Mouse (Mus musculus): ENCODE measurements around the gene Fry. TPM values are rescaled to one million over a fixed set of nuclear protein-coding genes. Genes with fewer than 3 reads are reported as not detected.

The Fry gene
- polyA plus RNA-seq, 1 experiment from 2014 or later = 32.5 TPM

DNA sequence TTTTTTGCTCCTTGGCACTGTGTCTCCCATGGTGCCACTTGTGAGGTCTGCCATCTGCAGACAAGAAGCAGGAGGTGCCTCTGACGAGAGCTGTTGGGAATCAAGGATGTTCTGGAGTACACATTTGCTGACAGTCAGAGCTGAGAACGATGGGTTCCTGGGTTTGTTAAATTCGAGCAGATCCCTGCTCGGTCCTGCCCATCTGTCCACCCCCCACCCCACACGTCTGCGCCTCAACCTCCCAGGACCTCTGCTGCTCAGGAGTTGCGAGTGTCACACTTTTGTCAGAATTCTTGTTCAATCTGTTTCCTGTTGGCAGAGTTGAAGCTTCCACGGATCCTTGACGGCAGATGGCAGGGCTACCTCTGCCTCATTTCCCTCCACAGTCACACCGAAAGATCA is 34.4 kb downstream of the Fry start:
- Histone ChIP-seq H3K9me3 (replicated peaks; ENCODE audit: control insufficient read depth, low read length) (no peaks in the 10 kb centered on the region), H3K4me2 (no peak overlapping the region), H3K36me3 (ENCODE audit: control insufficient read depth, insufficient read depth, low read length) (no peaks in the 10 kb centered on the region), H3K9ac (ENCODE audit: low read depth, low read length) (no peak overlapping the region), H3K4me1 (ENCODE audit: control insufficient read depth, insufficient read depth, low read length) (peaks cover 13% of the 10 kb centered on the region), H3K27me3 (ENCODE audit: control insufficient read depth, insufficient read depth, low read length) (no peaks in the 10 kb centered on the region), H3K4me3 (ENCODE audit: low read depth, low read length) (no peak overlapping the region), H3K27ac (ENCODE audit: low read depth, low read length) (no peak overlapping the region)
- 62% methylated on average over 10 of the region's 10 CpGs for WGBS (ENCODE audit: insufficient replicate concordance)
- no peak for ATAC-seq (replicated peaks; ENCODE audit: insufficient number of reproducible peaks, low FRiP score, low TSS enrichment)

DNA sequence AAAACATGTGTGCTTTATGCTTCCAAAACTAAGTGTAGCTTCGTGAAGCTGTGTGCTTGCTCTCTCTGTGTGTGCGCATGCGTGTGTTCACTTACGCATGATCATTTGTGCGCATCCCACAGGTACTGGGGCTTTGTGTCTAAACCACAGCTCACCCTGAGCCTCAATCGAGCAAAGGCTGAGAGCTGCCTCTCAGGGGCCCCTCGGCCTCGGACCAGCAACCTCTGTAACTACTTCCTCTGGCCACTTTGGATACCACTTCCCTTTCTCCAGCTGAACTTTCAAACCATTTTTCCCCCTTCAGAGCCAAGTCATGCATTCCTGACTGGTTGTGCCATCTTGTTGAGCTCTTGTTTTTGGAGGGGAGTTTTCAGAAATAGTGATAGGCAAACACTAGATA is 36.9 kb downstream of the Fry start:
- Histone ChIP-seq H3K9me3 (replicated peaks; ENCODE audit: control insufficient read depth, low read length) (no peaks in the 10 kb centered on the region), H3K9ac (ENCODE audit: low read depth, low read length) (no peak overlapping the region), H3K27ac (ENCODE audit: low read depth, low read length) (no peak overlapping the region), H3K36me3 (ENCODE audit: control insufficient read depth, insufficient read depth, low read length) (no peaks in the 10 kb centered on the region), H3K4me1 (ENCODE audit: control insufficient read depth, insufficient read depth, low read length) (peaks cover 7% of the 10 kb centered on the region), H3K4me3 (ENCODE audit: low read depth, low read length) (no peak overlapping the region), H3K4me2 (no peak overlapping the region), H3K27me3 (ENCODE audit: control insufficient read depth, insufficient read depth, low read length) (no peaks in the 10 kb centered on the region)
- no peak for ATAC-seq (replicated peaks; ENCODE audit: insufficient number of reproducible peaks, low FRiP score, low TSS enrichment)
- 79% methylated on average over 8 of the region's 8 CpGs for WGBS (ENCODE audit: insufficient replicate concordance)

DNA sequence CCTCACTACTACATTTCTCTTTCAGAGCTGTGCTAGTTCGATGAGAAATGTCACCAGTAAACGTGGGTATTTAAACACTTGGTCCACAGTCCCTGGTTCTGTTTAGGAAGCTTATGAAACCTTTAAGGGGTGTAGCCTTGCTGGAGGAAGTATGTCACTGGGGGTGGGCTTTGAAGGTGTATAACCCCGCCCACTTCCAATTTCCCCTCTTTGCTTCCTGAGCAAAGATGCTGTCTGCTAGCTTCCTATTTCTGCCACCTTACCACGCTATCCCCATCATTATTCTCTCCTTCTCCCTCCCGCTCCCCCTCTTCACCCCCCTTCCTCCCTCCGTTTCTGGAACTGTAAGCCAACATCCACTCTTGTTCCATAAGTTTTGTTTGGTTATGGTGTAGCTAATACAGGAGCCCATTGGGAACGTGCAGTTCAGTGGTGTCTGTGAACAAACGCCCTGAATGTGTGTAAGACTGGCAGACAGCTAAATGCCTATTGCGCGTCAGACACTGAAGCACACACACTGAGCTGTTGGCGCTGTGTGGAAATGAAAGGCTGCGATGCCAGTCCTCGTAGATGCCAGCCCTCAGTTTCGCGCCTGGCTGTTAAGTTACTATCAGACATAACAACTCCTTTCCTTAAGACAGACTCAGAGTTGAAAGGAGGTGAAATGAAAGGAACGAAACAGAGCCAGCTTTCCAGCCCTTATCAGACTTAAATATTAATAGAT is 37.8 kb downstream of the Fry start:
- H3K4me2 ChIP-seq = no peak overlapping the region
- H3K4me3 ChIP-seq (ENCODE audit: low read depth, low read length) = no peak overlapping the region
- WGBS (ENCODE audit: insufficient replicate concordance) = 80% methylated on average over 16 of the region's 16 CpGs
- H3K9me3 ChIP-seq (replicated peaks; ENCODE audit: control insufficient read depth, low read length) = no peaks in the 10 kb centered on the region
- H3K4me1 ChIP-seq (ENCODE audit: control insufficient read depth, insufficient read depth, low read length) = peaks cover 7% of the 10 kb centered on the region
- ATAC-seq (replicated peaks; ENCODE audit: insufficient number of reproducible peaks, low FRiP score, low TSS enrichment) = no peak
- H3K9ac ChIP-seq (ENCODE audit: low read depth, low read length) = no peak overlapping the region
- no peaks in the 10 kb centered on the region for H3K27me3 ChIP-seq (ENCODE audit: control insufficient read depth, insufficient read depth, low read length)
- no peaks in the 10 kb centered on the region for H3K36me3 ChIP-seq (ENCODE audit: control insufficient read depth, insufficient read depth, low read length)
- no peak overlapping the region for H3K27ac ChIP-seq (ENCODE audit: low read depth, low read length)

DNA sequence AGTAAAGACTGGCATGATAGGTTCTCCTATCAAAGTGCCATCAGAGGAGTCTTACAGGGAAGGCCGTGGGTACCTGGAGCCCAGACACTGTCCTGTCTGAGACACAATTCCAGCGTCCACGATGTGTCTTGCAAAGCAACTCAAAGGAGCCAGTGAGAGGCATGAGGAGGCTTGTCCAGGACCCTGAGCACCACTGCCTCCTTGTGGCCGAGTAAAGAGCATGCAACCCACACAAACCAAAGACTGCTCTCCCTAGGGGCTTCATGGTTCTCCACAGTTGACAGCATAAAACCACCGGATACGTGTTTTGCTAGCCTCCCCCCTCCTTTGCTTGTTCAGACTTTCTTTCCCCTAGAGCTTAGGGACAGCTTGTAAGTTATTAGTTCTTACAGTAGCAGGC is 39.2 kb downstream of the Fry start:
- Histone ChIP-seq H3K9me3 (replicated peaks; ENCODE audit: control insufficient read depth, low read length) (no peaks in the 10 kb centered on the region), H3K36me3 (ENCODE audit: control insufficient read depth, insufficient read depth, low read length) (no peaks in the 10 kb centered on the region), H3K4me3 (ENCODE audit: low read depth, low read length) (no peak overlapping the region), H3K27me3 (ENCODE audit: control insufficient read depth, insufficient read depth, low read length) (no peaks in the 10 kb centered on the region), H3K4me2 (no peak overlapping the region), H3K4me1 (ENCODE audit: control insufficient read depth, insufficient read depth, low read length) (peaks cover 7% of the 10 kb centered on the region), H3K9ac (ENCODE audit: low read depth, low read length) (no peak overlapping the region), H3K27ac (ENCODE audit: low read depth, low read length) (no peak overlapping the region)
- WGBS (ENCODE audit: insufficient replicate concordance) = 29% methylated on average over 6 of the region's 6 CpGs
- no peak for ATAC-seq (replicated peaks; ENCODE audit: insufficient number of reproducible peaks, low FRiP score, low TSS enrichment)

GRCm38 (mm10) chr5:150159151-150159550 is 40.7 kb downstream of the Fry start:
- no peak overlapping the region for H3K9ac ChIP-seq (ENCODE audit: low read depth, low read length)
- no peak overlapping the region for H3K4me2 ChIP-seq
- H3K27ac ChIP-seq (ENCODE audit: low read depth, low read length) = no peak overlapping the region
- 60% methylated on average over 5 of the region's 5 CpGs for WGBS (ENCODE audit: insufficient replicate concordance)
- H3K4me1 ChIP-seq (ENCODE audit: control insufficient read depth, insufficient read depth, low read length) = peaks cover 7% of the 10 kb centered on the region
- no peak for ATAC-seq (replicated peaks; ENCODE audit: insufficient number of reproducible peaks, low FRiP score, low TSS enrichment)
- H3K4me3 ChIP-seq (ENCODE audit: low read depth, low read length) = no peak overlapping the region
- no peaks in the 10 kb centered on the region for H3K36me3 ChIP-seq (ENCODE audit: control insufficient read depth, insufficient read depth, low read length)
- no peaks in the 10 kb centered on the region for H3K27me3 ChIP-seq (ENCODE audit: control insufficient read depth, insufficient read depth, low read length)
- H3K9me3 ChIP-seq (replicated peaks; ENCODE audit: control insufficient read depth, low read length) = no peaks in the 10 kb centered on the region

- H3K4me2 ChIP-seq = no peak overlapping the region
- no peaks in the 10 kb centered on the region for H3K4me1 ChIP-seq (ENCODE audit: control insufficient read depth, insufficient read depth, low read length)
- no peaks in the 10 kb centered on the region for H3K27me3 ChIP-seq (ENCODE audit: control insufficient read depth, insufficient read depth, low read length)
- no peak overlapping the region for H3K4me3 ChIP-seq (ENCODE audit: low read depth, low read length)
- ATAC-seq (replicated peaks; ENCODE audit: insufficient number of reproducible peaks, low FRiP score, low TSS enrichment) = no peak
- H3K9me3 ChIP-seq (replicated peaks; ENCODE audit: control insufficient read depth, low read length) = no peaks in the 10 kb centered on the region
- H3K27ac ChIP-seq (ENCODE audit: low read depth, low read length) = no peak overlapping the region
- WGBS (ENCODE audit: insufficient replicate concordance) = 86% methylated on average over 6 of the region's 6 CpGs
- no peak overlapping the region for H3K9ac ChIP-seq (ENCODE audit: low read depth, low read length)
- H3K36me3 ChIP-seq (ENCODE audit: control insufficient read depth, insufficient read depth, low read length) = no peaks in the 10 kb centered on the region
These were observed 42.7 kb downstream of the Fry start for GRCm38 (mm10) chr5:150161193-150161592.

- Histone ChIP-seq H3K4me3 (ENCODE audit: low read depth, low read length) (no peak overlapping the region), H3K9me3 (replicated peaks; ENCODE audit: control insufficient read depth, low read length) (no peaks in the 10 kb centered on the region), H3K27ac (ENCODE audit: low read depth, low read length) (no peak overlapping the region), H3K4me1 (ENCODE audit: control insufficient read depth, insufficient read depth, low read length) (no peaks in the 10 kb centered on the region), H3K36me3 (ENCODE audit: control insufficient read depth, insufficient read depth, low read length) (no peaks in the 10 kb centered on the region), H3K9ac (ENCODE audit: low read depth, low read length) (no peak overlapping the region), H3K4me2 (no peak overlapping the region), H3K27me3 (ENCODE audit: control insufficient read depth, insufficient read depth, low read length) (no peaks in the 10 kb centered on the region)
- ATAC-seq (replicated peaks; ENCODE audit: insufficient number of reproducible peaks, low FRiP score, low TSS enrichment) = no peak
- WGBS (ENCODE audit: insufficient replicate concordance) = 76% methylated on average over 5 of the region's 5 CpGs
These were observed 43.5 kb downstream of the Fry start for GRCm38 (mm10) chr5:150161898-150162297.

GRCm38 (mm10) chr5:150164671-150165070 is 46.2 kb downstream of the Fry start:
- H3K9ac ChIP-seq (ENCODE audit: low read depth, low read length) = no peak overlapping the region
- no peaks in the 10 kb centered on the region for H3K36me3 ChIP-seq (ENCODE audit: control insufficient read depth, insufficient read depth, low read length)
- no peak overlapping the region for H3K4me3 ChIP-seq (ENCODE audit: low read depth, low read length)
- WGBS (ENCODE audit: insufficient replicate concordance) = 80% methylated on average over 3 of the region's 3 CpGs
- no peak overlapping the region for H3K4me2 ChIP-seq
- no peaks in the 10 kb centered on the region for H3K9me3 ChIP-seq (replicated peaks; ENCODE audit: control insufficient read depth, low read length)
- no peak overlapping the region for H3K27ac ChIP-seq (ENCODE audit: low read depth, low read length)
- no peaks in the 10 kb centered on the region for H3K4me1 ChIP-seq (ENCODE audit: control insufficient read depth, insufficient read depth, low read length)
- no peak for ATAC-seq (replicated peaks; ENCODE audit: insufficient number of reproducible peaks, low FRiP score, low TSS enrichment)
- H3K27me3 ChIP-seq (ENCODE audit: control insufficient read depth, insufficient read depth, low read length) = no peaks in the 10 kb centered on the region

DNA sequence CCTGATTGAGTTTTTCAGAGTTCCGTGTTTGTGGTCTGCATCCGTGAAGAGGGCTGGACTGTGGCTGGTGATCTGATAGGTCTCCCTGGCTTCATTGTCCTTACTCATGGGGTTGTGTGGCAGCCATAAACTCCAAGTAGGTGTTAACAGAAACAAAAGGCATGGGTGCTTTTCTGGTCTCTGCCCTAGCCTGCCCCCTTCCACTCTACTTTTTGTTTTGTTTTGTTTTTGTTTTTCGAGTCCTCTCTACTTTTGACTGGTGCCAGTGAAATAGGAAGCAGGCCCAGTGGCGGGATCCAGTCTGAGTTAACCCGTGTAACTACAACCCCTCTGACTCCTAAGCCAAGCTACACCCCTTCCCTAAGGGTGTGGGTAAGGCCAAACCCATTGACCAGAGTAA is 48.4 kb downstream of the Fry start:
- Histone ChIP-seq H3K4me1 (ENCODE audit: control insufficient read depth, insufficient read depth, low read length) (peaks cover 6% of the 10 kb centered on the region), H3K9ac (ENCODE audit: low read depth, low read length) (no peak overlapping the region), H3K4me2 (no peak overlapping the region), H3K27me3 (ENCODE audit: control insufficient read depth, insufficient read depth, low read length) (no peaks in the 10 kb centered on the region), H3K9me3 (replicated peaks; ENCODE audit: control insufficient read depth, low read length) (no peaks in the 10 kb centered on the region), H3K36me3 (ENCODE audit: control insufficient read depth, insufficient read depth, low read length) (no peaks in the 10 kb centered on the region), H3K27ac (ENCODE audit: low read depth, low read length) (no peak overlapping the region), H3K4me3 (ENCODE audit: low read depth, low read length) (no peak overlapping the region)
- no peak for ATAC-seq (replicated peaks; ENCODE audit: insufficient number of reproducible peaks, low FRiP score, low TSS enrichment)
- WGBS (ENCODE audit: insufficient replicate concordance) = 79% methylated on average over 5 of the region's 5 CpGs
